Mouse (Mus musculus) stomach, postnatal 0 days (tissue): ENCODE data around the gene Lypd6b.

Experiments used
- CTCF ChIP-seq: IDR thresholded peaks from 2 replicates; pipeline ENCODE4 v1.5.1; 2016; ENCODE audit warnings: antibody characterized with exemption, low read depth, mild to moderate bottlenecking, moderate library complexity
- EP300 ChIP-seq: optimal IDR thresholded peaks from 2 replicates; pipeline ENCODE3; 2016; ENCODE audit warnings: antibody characterized with exemption

GRCm38 (mm10) chr2:49979991-49980390, 192.5 kb downstream of the Lypd6b start:
- TF ChIP-seq CTCF: no peak
- no peak for TF ChIP-seq EP300
